Mouse (Mus musculus): ENCODE data around the gene Fnbp1l.

DNA sequence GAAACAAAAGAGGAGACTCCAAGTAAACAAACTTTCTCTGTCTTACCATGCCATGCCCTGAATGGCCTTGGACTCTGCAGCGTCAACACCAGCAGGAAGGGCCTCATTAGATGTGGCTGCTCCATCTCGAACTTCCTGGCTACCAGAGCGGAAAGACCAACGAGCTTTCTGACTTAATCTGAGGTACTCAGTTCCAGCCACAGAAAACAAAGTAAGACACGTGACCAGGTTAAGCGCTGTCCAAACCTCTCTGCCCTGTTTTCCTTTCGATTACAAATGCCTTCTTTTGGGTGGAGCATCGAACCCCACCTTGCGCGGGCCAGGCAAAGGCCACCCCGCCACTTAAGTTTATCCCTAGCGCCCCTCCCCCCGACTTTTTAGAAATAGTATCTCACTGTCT is 10.1 kb upstream of the Fnbp1l start:
- TF ChIP-seq CTCF (conservative IDR thresholded peaks at IDR 0.05 in 1 of 2, IDR thresholded peaks at IDR 0.05 in 1 of 2; ENCODE audit: low read depth in 2 of 2, low read length in 2 of 2): no peak
- TF ChIP-seq MAX (IDR thresholded peaks at IDR 0.05; ENCODE audit: low read length): no peak
- no peak for TF ChIP-seq UBTF (IDR thresholded peaks at IDR 0.05; ENCODE audit: low read depth, low read length)
- no peak for TF ChIP-seq RCOR1 (conservative IDR thresholded peaks at IDR 0.05; ENCODE audit: low read depth, low read length)
- no peak for TF ChIP-seq ZNF384 (IDR thresholded peaks at IDR 0.05; ENCODE audit: low read depth, low read length)
- no peak for TF ChIP-seq TCF12 (IDR thresholded peaks at IDR 0.05; ENCODE audit: low read depth, low read length)
- TF ChIP-seq MEF2A (IDR thresholded peaks at IDR 0.05; ENCODE audit: borderline replicate concordance, low read depth, low read length): no peak
- TF ChIP-seq KAT2A (IDR thresholded peaks at IDR 0.05; ENCODE audit: insufficient replicate concordance, low read length): no peak
- no peak for TF ChIP-seq NRF1 (IDR thresholded peaks at IDR 0.05; ENCODE audit: low read depth, low read length)
- TF ChIP-seq USF1 (IDR thresholded peaks at IDR 0.05; ENCODE audit: low read depth, low read length): no peak

All from CH12.LX (cell line).